Mouse (Mus musculus) embryonic facial prominence, embryonic 14.5 days (tissue): Measurements from ENCODE around the gene Anks1. TPM values are rescaled to one million over a fixed set of nuclear protein-coding genes. Genes with fewer than 3 reads are reported as not detected.
"Not testable (repeated sequence)": the region's sequence is repeated elsewhere in the genome, so short reads cannot be mapped to it uniquely, and the experiment has no call there.

Source experiments
- ATAC-seq: fragments of 200-750 bp; cut with Nextera tagmentation; 2 replicates; pipeline ENCODE4 v1.8.0; 2017; ENCODE audit warnings: low read depth, moderate number of reproducible peaks, moderate TSS enrichment
- DNase-seq: peaks from one replicate; pipeline ENCODE4 v3.0.0-alpha.2; 2015; ENCODE audit warnings: low spot score
- H3K27ac ChIP-seq: fragments of 300-500 bp; sonication (generic); replicated peaks from 2 replicates; pipeline ENCODE4 v1.5.1; 2014; ENCODE audit warnings: low read depth, mild to moderate bottlenecking, low read length, moderate library complexity
- H3K27me3 ChIP-seq: fragments of 300-500 bp; sonication (generic); replicated peaks from 2 replicates; pipeline ENCODE4 v1.6.1; 2014; ENCODE audit warnings: low read length; ENCODE audit not compliant: control insufficient read depth, insufficient read depth
- H3K36me3 ChIP-seq: fragments of 300-500 bp; sonication (generic); 2 replicates; pipeline ENCODE4 v1.6.1; 2014; ENCODE audit warnings: low read length, mixed read lengths; ENCODE audit not compliant: control insufficient read depth, insufficient read depth
- H3K4me1 ChIP-seq: fragments of 300-500 bp; sonication (generic); 2 replicates; pipeline ENCODE4 v1.6.1; 2014; ENCODE audit warnings: antibody characterized with exemption, low read length; ENCODE audit not compliant: control insufficient read depth, insufficient read depth
- H3K4me2 ChIP-seq: fragments of 300-500 bp; sonication (generic); 2 replicates; pipeline ENCODE4 v1.6.1; 2014; ENCODE audit warnings: low read depth, mild to moderate bottlenecking, low read length, moderate library complexity, mixed read lengths
- H3K4me3 ChIP-seq: fragments of 300-500 bp; sonication (generic); 2 replicates; pipeline ENCODE4 v1.5.1; 2014; ENCODE audit warnings: low read depth, mild to moderate bottlenecking, low read length
- H3K9ac ChIP-seq: fragments of 300-500 bp; sonication (generic); 2 replicates; pipeline ENCODE4 v1.6.1; 2014; ENCODE audit warnings: low read depth, mild to moderate bottlenecking, low read length, moderate library complexity, mixed read lengths
- H3K9me3 ChIP-seq: fragments of 300-500 bp; sonication (generic); 2 replicates; pipeline ENCODE4 v1.6.1; 2016; ENCODE audit warnings: low read length; ENCODE audit not compliant: control insufficient read depth
- WGBS: fragments of 180-500 bp; shearing (Covaris S2); extraction: QIAGEN DNeasy Blood & Tissue Kit; methylation state at CpG from one replicate; pipeline ENCODE4 v1.1.7; 2014; 5-methylcytosine and 5-hydroxymethylcytosine counted together
- polyA plus RNA-seq: library from polyadenylated mRNA; unstranded; fragments of >200 nt; fragmentation: Nextera tagmentation; extraction: Ambion mirVana; gene quantifications from 2 replicates; pipeline ENCODE4 v1.2.1, GENCODE M21; 2014

Gene Anks1
- polyA plus RNA-seq, 1 experiment from 2014 or later, result 14.2 TPM

- Histone ChIP-seq H3K9ac (no peak overlapping the region), H3K27me3 (no peaks in the 10 kb centered on the region), H3K9me3 (no peaks in the 10 kb centered on the region), H3K4me1 (no peaks in the 10 kb centered on the region), H3K4me3 (no peak overlapping the region), H3K4me2 (no peak overlapping the region), H3K27ac (no peak overlapping the region), H3K36me3 (peaks cover 36% of the 10 kb centered on the region)
- DNase-seq (no peak), ATAC-seq (no peak)
- WGBS, result 90% methylated on average over 19 of the region's 19 CpGs
These were observed 77.0 kb downstream of the Anks1 start for GRCm38 (mm10) chr17:27986106-27986505.

GRCm38 (mm10) chr17:27989807-27990542, 80.9 kb downstream of the Anks1 start:
- H3K27ac ChIP-seq, result no peak overlapping the region
- no peak overlapping the region for H3K4me3 ChIP-seq
- H3K4me1 ChIP-seq, result no peaks in the 10 kb centered on the region
- H3K9me3 ChIP-seq, result no peaks in the 10 kb centered on the region
- no peak overlapping the region for H3K4me2 ChIP-seq
- H3K9ac ChIP-seq, result no peak overlapping the region
- DNase-seq (peak; percentile 89), ATAC-seq (peak; percentile 79; the same call in 1 of the 2 replicates)
- peaks cover 43% of the 10 kb centered on the region for H3K36me3 ChIP-seq
- no peaks in the 10 kb centered on the region for H3K27me3 ChIP-seq
- WGBS, result 46% methylated on average over 15 of the region's 15 CpGs

DNA sequence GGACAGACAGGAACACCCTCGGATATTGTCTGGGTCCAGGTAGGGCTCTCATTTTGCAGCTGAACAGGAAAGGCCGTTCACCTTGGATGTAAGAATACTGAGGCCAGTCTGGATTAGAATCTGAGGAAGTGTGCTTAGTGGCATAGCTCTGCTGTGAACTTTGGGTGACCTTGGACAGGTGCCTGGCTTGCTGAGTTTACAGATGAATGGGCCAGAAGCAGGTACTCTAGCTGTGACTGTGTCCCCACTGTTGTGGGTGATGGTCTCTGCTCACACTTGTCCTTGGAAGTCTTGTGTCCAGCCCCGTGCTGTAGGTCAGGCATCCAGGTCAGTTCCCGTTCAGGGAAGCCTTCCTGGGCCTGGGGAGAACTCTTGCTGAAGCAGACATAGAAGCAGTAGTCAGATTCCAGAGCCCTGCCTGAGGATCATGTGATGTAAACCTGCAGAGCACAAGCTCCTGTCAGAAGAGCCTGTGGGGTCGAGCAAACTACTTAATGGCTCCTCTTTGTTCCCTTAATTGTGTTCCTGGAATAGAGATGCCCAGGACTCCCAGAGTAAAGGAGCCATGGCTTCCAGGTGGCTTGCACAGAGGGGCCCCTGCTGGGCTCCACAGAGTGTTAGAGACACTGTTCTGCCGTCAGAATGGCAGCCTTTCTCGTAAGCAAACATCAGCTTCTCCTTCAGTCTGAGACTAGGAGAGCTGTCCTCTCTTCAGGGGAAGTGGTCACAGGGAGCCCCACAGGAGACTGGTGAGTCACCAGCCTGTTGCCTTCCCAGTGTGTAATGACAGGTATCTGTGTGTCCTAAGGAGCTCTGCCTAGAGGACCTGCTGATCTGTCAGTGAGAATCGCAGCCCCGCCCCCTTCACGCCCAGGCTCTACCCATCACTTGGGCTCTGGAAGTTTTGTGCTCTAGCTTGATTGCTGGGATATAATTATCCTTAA, 85.2 kb downstream of the Anks1 start:
- DNase-seq (no peak), ATAC-seq (no peak)
- no peak overlapping the region for H3K27ac ChIP-seq
- H3K9me3 ChIP-seq, result no peaks in the 10 kb centered on the region
- no peak overlapping the region for H3K4me3 ChIP-seq
- no peaks in the 10 kb centered on the region for H3K27me3 ChIP-seq
- peaks cover 29% of the 10 kb centered on the region for H3K36me3 ChIP-seq
- H3K9ac ChIP-seq, result no peak overlapping the region
- 59% methylated on average over 10 of the region's 10 CpGs for WGBS
- 0 out of 2 replicates have a peak, but pooled peaks cover 4% of the 10 kb centered on the region for H3K4me1 ChIP-seq
- H3K4me2 ChIP-seq, result no peak overlapping the region

DNA sequence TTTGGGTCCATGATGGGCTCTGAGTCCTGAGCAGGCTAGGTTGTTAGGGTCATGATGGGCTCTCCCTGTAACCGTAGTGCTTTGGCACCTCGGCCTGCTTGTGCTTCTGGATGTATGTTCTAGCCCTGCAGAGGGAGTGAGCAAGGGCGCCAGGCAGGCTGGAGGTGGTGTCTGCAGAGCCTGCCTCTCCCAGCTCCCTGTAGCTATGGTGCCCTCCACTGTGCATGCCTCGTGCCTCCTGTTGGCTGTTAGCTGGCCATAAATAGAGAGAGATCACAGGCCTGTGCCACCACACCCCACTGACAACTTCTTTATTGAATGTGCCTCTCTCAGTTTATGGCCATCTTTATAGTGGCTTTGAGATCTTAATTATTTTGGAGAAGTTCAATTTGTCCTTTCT, 87.2 kb downstream of the Anks1 start:
- Histone ChIP-seq H3K9ac (no peak overlapping the region), H3K36me3 (peaks cover 29% of the 10 kb centered on the region), H3K4me2 (no peak overlapping the region), H3K27me3 (no peaks in the 10 kb centered on the region), H3K9me3 (no peaks in the 10 kb centered on the region), H3K4me1 (peaks cover 14% of the 10 kb centered on the region; the same call in 1 of the 2 replicates), H3K27ac (no peak overlapping the region), H3K4me3 (no peak overlapping the region)
- ATAC-seq (no peak), DNase-seq (no peak)
- 64% methylated on average over 3 of the region's 4 CpGs for WGBS

DNA sequence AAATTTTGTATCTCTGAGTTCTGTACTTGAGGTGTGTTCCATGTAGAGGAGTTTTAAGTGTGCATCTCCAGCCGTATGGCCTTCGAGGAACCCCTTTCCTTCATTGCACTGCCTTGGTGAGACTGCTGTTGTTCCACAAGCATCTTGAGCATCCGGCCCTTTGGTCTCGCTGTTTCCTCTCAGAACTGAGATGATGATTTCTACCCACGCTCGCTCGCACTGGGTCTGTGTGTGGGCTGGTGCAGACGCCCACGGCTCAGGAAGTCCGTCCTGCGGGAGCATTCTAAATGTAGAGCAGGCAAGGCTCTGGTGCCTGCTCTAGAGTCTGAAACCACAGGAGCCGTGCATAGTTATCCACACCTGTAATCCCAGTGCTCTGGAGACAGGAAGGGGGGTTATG, 88.1 kb downstream of the Anks1 start:
- no peak overlapping the region for H3K4me2 ChIP-seq
- peaks cover 25% of the 10 kb centered on the region for H3K36me3 ChIP-seq
- H3K4me3 ChIP-seq, result no peak overlapping the region
- H3K9me3 ChIP-seq, result no peaks in the 10 kb centered on the region
- peak; percentile 13 for DNase-seq
- 59% methylated on average over 12 of the region's 12 CpGs for WGBS
- no peak overlapping the region for H3K9ac ChIP-seq
- peaks cover 15% of the 10 kb centered on the region; the same call in 1 of the 2 replicates for H3K4me1 ChIP-seq
- ATAC-seq, result no peak
- H3K27me3 ChIP-seq, result no peaks in the 10 kb centered on the region
- no peak overlapping the region for H3K27ac ChIP-seq

GRCm38 (mm10) chr17:27999683-28000273, 90.7 kb downstream of the Anks1 start:
- H3K27ac ChIP-seq, result peak overlapping the region; percentile 77
- peaks cover 19% of the 10 kb centered on the region for H3K36me3 ChIP-seq
- H3K9me3 ChIP-seq, H3K4me2 ChIP-seq, ATAC-seq, H3K4me3 ChIP-seq, H3K27me3 ChIP-seq: not testable (repeated sequence)
- WGBS, result 60% methylated on average over 13 of the region's 13 CpGs
- DNase-seq, result peak; percentile 25
- peaks cover 15% of the 10 kb centered on the region; the same call in 1 of the 2 replicates for H3K4me1 ChIP-seq
- peak overlapping the region; percentile 34; the same call in 1 of the 2 replicates for H3K9ac ChIP-seq

GRCm38 (mm10) chr17:28000389-28000788, 91.3 kb downstream of the Anks1 start:
- peak overlapping the region; percentile 34; the same call in 1 of the 2 replicates for H3K9ac ChIP-seq
- H3K4me2 ChIP-seq, result no peak overlapping the region
- peak overlapping the region; percentile 77 for H3K27ac ChIP-seq
- peaks cover 15% of the 10 kb centered on the region; the same call in 1 of the 2 replicates for H3K4me1 ChIP-seq
- H3K4me3 ChIP-seq, result no peak overlapping the region
- DNase-seq (no peak), ATAC-seq (no peak)
- WGBS, result 55% methylated on average over 4 of the region's 4 CpGs
- H3K9me3 ChIP-seq, result no peaks in the 10 kb centered on the region
- no peaks in the 10 kb centered on the region for H3K27me3 ChIP-seq
- H3K36me3 ChIP-seq, result peaks cover 18% of the 10 kb centered on the region

DNA sequence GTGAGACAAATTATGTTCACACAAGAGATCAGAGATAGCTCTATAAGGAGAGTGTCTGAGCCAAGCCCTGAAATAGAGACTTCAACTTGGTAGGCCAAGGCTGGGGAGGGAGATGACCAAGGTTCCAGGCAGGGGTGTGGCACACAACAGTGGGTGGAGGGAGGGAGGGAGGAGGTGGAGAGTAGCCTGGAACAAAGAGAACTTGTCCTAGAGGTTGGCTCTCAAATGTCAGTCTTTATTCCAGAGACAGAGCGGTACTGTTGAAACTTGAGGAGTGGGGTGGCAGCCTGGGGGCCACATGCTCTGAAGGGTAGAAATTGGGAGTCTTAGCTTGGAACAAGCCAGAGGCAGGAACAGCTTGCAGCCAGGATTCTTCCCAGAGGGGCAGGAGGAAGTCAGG, 91.7 kb downstream of the Anks1 start:
- no peak overlapping the region for H3K4me3 ChIP-seq
- peak; percentile 83 for ATAC-seq
- H3K27ac ChIP-seq, result peak overlapping the region; percentile 77
- no peaks in the 10 kb centered on the region for H3K9me3 ChIP-seq
- H3K27me3 ChIP-seq, result no peaks in the 10 kb centered on the region
- 54% methylated on average over 1 of the region's 1 CpGs for whole genome bisulfite sequencing
- H3K36me3 ChIP-seq, result peaks cover 13% of the 10 kb centered on the region
- H3K9ac ChIP-seq, result no peak overlapping the region; the same call in 1 of the 2 replicates
- no peak overlapping the region for H3K4me2 ChIP-seq
- peaks cover 16% of the 10 kb centered on the region; the same call in 1 of the 2 replicates for H3K4me1 ChIP-seq
- peak; percentile 80 for DNase-seq
